Mouse (Mus musculus) thymus, adult 2 months (tissue): ENCODE results near the gene Clec2d.

Source experiments
- CTCF ChIP-seq: fragments of 200-500 bp; IDR thresholded peaks from 2 replicates; pipeline ENCODE4 v1.5.1; 2012; ENCODE audit warnings: mild to moderate bottlenecking, control low read depth, low read length, moderate library complexity, borderline replicate concordance; ENCODE audit not compliant: control insufficient read depth, poor library complexity, insufficient read depth; ENCODE audit errors: extremely low read depth
- POLR2A ChIP-seq: fragments of 200-500 bp; IDR thresholded peaks from 2 replicates; pipeline ENCODE4 v1.6.1; 2012; ENCODE audit warnings: mild to moderate bottlenecking, low read length, control low read depth, moderate library complexity; ENCODE audit not compliant: control insufficient read depth, poor library complexity, insufficient read depth; ENCODE audit errors: extremely low read depth

DNA sequence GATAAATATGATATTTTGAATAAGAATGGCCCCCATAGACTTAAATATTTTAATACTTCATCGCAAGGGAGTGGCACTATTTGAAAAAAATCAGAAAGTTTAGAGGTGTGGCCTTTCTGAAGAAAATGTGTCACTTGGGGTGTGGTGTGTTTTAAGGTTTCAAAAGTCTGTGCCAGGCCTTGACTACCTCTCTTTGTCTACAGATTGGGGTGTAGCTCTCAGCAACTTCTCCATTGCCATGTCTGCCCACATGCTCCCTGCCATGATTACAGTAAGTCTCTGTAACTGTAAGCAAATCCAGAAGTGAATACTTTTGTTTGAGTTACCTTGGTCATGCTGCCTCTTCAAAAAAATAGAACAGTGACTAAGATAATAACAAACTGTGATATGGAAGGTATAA, 16.8 kb upstream of the Clec2d start:
- TF ChIP-seq POLR2A (no peak), CTCF (no peak)
